Mouse (Mus musculus): Measurements from ENCODE around the gene Bcas2. TPM values are rescaled to one million over a fixed set of nuclear protein-coding genes. Genes with fewer than 3 reads are reported as not detected.
A peak's percentile ranks its signal among the peaks of the same experiment; 100 is the strongest.
"Not testable (repeated sequence)": the region's sequence is repeated elsewhere in the genome, so short reads cannot be mapped to it uniquely, and the experiment has no call there.

The Bcas2 gene
- 10 to 100 TPM; 62.0 to 62.9 TPM for total RNA-seq (2021)
- long read RNA-seq, experiment 1, transcript Bcas2-201 (7 exons, 1,467 nt), result major isoform, 85 of 110 reads
- long read RNA-seq, experiment 1, partial matches to known transcripts, result 1 of 110 reads
- long read RNA-seq, experiment 1, other reads (novel, unspliced or antisense), result 13 of 110 reads
- long read RNA-seq, experiment 2, transcript Bcas2-203 (5 exons, 3,878 nt), result minor isoform, 7 of 225 reads
- long read RNA-seq, experiment 2, transcript Bcas2-201 (7 exons, 1,467 nt), result major isoform, 163 of 225 reads
- long read RNA-seq, experiment 2, transcript Bcas2-206 (6 exons, 737 nt), result minor isoform, 15 of 225 reads
- long read RNA-seq, experiment 2, partial matches to known transcripts, result 4 of 225 reads
- long read RNA-seq, experiment 2, other reads (novel, unspliced or antisense), result 31 of 225 reads

DNA sequence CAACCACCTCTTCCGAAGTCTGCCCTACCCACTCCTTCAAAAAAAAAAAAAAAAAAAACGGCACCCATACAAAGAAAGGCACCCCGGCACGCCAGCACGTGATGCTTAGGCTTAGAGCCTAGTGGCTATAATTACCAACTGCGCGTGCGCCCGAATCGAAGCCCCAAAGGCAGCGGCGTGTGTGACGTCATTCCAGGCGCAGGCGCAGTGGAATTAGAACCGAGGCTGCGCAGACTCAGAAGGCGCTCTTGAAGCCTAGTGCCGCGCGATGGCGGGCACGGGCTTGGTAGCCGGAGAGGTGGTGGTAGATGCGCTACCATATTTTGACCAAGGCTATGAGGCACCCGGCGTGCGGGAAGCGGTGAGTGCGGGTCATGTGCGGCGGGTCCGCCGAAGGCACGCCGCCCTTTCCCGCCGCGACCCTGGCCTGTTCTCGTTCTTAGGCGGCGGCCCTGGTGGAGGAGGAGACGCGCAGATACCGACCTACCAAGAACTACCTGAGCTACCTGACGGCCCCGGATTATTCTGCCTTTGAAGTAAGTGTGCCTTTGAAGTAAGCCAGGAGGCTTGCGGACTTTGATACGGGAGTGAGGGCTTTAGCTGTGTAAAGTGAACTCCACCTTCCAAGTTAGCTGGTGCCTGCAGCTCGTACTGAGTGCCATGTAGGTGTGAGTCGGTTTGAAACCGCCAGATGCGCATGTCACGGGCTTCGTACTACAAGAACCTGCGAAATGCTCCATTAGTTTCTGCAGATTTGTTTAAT lies at the start of gene Bcas2:
Gene Bcas2, plus strand, starts transcription at position 151 of the 763 bp plus-strand sequence.
- peak; percentile 99 for DNase-seq (ENCODE audit: low spot score in 2 of 2)

GRCm38 (mm10) chr3:103123636-103124035 lies 47.8 kb upstream of the Bcas2 start:
- no peak for DNase-seq (ENCODE audit: low spot score in 2 of 2)

DNA sequence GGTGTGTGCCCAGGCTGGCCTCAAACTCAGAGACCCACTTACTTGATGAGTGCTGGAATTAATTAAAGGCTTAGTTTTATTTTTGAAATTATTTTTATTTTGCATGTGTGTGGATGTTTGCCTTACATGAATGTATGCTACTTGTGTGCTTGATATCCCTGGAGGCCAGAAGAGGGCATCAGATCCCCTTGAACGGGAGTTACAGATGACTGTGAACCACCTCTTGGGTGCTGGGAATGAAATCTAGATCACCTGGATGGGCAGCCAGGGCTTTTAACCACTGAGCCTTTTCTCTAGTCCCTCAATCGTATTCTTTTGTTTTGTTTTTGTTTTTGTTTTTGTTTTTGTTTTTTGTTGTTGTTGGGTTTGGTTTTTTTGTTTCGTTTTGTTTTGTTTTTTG lies 45.3 kb upstream of the Bcas2 start:
- DNase-seq (ENCODE audit: low spot score in 2 of 2), result no peak

GRCm38 (mm10) chr3:103127177-103127576 lies 44.3 kb upstream of the Bcas2 start:
- DNase-seq (ENCODE audit: low spot score in 2 of 2), result no peak

DNA sequence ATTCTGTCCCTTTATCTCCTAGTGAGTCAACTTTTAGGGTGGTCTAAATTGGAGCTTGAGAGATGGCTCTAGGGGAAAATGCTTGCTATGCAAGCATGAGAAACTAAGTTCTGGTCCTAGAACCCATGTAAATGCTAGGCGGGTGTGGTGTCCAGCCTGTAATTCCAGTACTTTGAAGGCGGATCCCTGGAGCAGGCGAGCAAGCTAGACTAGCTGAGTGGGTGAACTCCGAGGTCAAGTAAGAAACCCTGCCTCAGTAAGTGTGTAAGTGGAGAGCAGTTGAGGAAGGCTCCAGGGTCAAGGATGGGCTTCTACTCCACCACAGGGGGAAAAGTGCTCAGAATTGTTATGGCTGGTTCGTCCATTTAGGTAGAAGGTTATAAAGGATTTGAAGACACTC lies 43.7 kb upstream of the Bcas2 start:
- no peak for DNase-seq (ENCODE audit: low spot score in 2 of 2)

GRCm38 (mm10) chr3:103128251-103128650 lies 43.2 kb upstream of the Bcas2 start:
- no peak for DNase-seq (ENCODE audit: low spot score in 2 of 2)

DNA sequence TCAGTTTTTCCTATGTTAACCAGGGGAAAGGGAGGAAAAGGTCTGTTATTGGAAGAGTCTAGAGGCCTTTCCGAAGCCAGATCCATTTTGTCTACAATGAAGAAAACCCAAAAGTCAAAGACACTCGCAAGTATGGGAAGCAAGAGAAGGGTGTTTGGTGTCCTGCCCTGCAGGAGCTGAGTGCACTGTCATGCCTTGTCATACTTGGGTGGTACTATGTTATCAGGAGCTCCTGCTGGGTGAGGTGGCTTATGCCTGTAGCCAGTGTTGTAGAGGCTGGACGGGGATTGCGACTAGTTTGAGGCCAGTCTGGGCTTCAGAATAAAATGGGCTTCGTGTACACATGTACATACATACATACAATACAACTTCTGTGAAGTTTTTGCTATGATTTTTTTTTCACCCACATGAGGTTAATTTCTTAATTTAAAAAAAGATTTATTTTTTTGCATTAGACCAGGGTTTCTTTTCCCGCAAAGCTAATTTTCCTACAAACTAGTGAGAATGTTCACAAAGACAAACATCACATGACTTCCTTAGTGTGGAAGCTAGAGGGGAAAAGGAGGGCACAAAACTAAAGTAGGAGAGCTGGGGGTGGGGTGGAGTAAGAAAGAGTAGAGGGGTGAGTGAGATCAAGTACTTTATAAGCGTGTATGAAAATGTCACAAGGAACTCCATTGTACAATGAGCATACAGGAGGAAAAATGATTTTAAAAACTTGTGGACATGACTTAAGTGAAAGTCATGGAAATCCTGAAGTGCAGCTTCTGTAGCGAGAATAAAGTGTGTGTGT lies 41.9 kb upstream of the Bcas2 start:
- DNase-seq (ENCODE audit: low spot score in 2 of 2), result no peak

GRCm38 (mm10) chr3:103130236-103130751 lies 41.2 kb upstream of the Bcas2 start:
- peak; percentile 16 to 24 for DNase-seq (ENCODE audit: low spot score in 2 of 2)

DNA sequence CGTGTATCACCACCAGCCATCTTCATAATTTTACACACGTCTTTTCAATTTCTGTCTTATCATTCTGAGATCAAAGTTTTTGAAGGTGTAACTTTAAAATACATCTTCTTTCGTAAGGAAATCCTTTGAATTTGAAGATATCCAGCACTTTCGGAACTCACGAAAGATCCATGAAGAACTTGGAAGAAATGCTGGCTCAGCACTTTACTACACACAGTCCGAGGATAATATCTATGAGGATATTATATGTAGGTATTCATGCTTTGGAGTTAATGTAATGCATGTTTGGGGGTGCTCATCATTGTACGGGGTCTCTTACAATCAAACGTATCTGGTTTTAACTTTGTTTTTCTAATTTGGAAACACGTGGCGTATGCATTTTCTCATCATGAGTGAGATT lies 38.4 kb upstream of the Bcas2 start:
- no peak for DNase-seq (ENCODE audit: low spot score in 2 of 2)

- DNase-seq (ENCODE audit: low spot score in 2 of 2), result no peak
Measured at GRCm38 (mm10) chr3:103136414-103137077, 34.9 kb upstream of the Bcas2 start.

- DNase-seq (ENCODE audit: low spot score in 2 of 2), result no peak
Measured at GRCm38 (mm10) chr3:103139047-103139446, 32.4 kb upstream of the Bcas2 start.

DNA sequence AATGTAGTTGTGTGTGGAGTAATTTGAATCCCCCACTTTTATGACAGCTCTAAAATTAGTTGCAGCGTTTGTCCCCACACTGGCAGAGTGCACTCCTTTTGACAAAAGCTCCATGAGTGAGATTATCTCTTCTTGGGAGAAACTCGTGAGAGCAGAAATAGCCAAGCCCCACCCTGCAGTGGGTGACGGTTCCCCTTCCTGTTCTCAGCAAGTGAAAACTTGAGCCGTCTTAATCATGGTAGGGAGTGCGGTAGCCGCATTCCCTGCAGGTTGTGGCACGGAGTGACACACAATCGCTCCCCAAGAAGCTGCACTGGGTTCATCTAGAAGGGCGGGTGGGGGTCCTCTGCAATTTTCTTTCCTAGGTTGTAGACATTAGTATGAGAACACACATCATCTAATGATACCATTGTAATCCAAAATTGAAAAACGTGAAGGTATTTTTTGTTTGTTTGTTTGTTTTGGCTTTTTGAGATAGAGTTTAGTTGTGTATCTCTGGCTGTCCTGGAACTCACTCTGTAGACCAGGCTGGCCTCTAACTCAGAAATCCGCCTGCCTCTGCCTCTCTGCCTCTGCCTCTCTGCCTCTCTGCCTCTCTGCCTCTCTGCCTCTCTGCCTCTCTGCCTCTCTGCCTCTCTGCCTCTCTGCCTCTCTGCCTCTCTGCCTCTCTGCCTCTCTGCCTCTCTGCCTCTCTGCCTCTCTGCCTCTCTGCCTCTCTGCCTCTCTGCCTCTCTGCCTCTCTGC lies 31.2 kb upstream of the Bcas2 start:
- DNase-seq (ENCODE audit: low spot score in 2 of 2), result not testable (repeated sequence)

- DNase-seq (ENCODE audit: low spot score in 2 of 2), result no peak
Measured at GRCm38 (mm10) chr3:103141287-103141686, 30.2 kb upstream of the Bcas2 start.

- DNase-seq (ENCODE audit: low spot score in 2 of 2), result no peak
Measured at GRCm38 (mm10) chr3:103142366-103142765, 29.1 kb upstream of the Bcas2 start.

GRCm38 (mm10) chr3:103145336-103145735 lies 26.1 kb upstream of the Bcas2 start:
- DNase-seq (ENCODE audit: low spot score in 2 of 2), result no peak

GRCm38 (mm10) chr3:103145791-103146190 lies 25.7 kb upstream of the Bcas2 start:
- no peak for DNase-seq (ENCODE audit: low spot score in 2 of 2)

GRCm38 (mm10) chr3:103146330-103147166 lies 24.9 kb upstream of the Bcas2 start:
- no peak for DNase-seq (ENCODE audit: low spot score in 2 of 2)

DNA sequence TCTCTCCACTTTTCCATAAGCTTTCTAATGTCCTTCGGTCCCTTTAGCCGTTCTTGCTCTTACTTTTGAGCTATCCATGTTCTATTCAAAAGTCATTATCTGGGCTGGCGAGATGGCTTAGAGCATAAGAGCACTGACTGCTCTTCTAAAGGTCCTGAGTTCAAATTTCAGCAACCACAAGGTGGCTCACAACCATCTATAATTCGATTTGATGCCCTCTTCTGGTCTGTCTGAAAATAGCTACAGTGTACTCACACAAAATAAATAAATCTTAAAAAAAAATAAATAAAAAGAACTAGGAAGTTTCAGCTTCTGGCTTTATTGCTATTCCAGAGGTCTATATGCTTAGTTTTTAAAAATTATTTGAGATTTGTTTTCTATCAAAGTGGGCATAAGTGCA lies 23.7 kb upstream of the Bcas2 start:
- no peak for DNase-seq (ENCODE audit: low spot score in 2 of 2)

GRCm38 (mm10) chr3:103148941-103149340 lies 22.5 kb upstream of the Bcas2 start:
- DNase-seq (ENCODE audit: low spot score in 2 of 2), result no peak
